Mouse (Mus musculus) neural tube, embryonic 11.5 days (tissue): Measurements from ENCODE around the gene Mtif3. TPM values are rescaled to one million over a fixed set of nuclear protein-coding genes. Genes with fewer than 3 reads are reported as not detected.

ENCODE experiments used
- ATAC-seq: fragments of 200-750 bp; cut with Nextera tagmentation; 2 replicates; pipeline ENCODE4 v1.8.0; 2017; ENCODE audit warnings: moderate number of reproducible peaks, mild to moderate bottlenecking, moderate TSS enrichment, moderate library complexity; ENCODE audit not compliant: insufficient read depth, low FRiP score, low TSS enrichment
- DNase-seq: peaks from one replicate; pipeline ENCODE4 v3.0.0-alpha.2; 2015; ENCODE audit warnings: low spot score
- H3K27ac ChIP-seq: fragments of 300-500 bp; sonication (generic); 2 replicates; pipeline ENCODE4 v1.5.1; 2014; ENCODE audit warnings: low read depth, mild to moderate bottlenecking, low read length
- H3K27me3 ChIP-seq: fragments of 300-500 bp; sonication (generic); 2 replicates; pipeline ENCODE4 v1.6.1; 2014; ENCODE audit warnings: mild to moderate bottlenecking, low read length, mixed read lengths; ENCODE audit not compliant: control insufficient read depth, insufficient read depth
- H3K36me3 ChIP-seq: fragments of 300-500 bp; sonication (generic); 2 replicates; pipeline ENCODE4 v1.6.1; 2014; ENCODE audit warnings: mild to moderate bottlenecking, low read length, moderate library complexity, mixed read lengths; ENCODE audit not compliant: control insufficient read depth, insufficient read depth
- H3K4me1 ChIP-seq: fragments of 300-500 bp; sonication (generic); 2 replicates; pipeline ENCODE4 v1.6.1; 2014; ENCODE audit warnings: low read length, mixed read lengths; ENCODE audit not compliant: control insufficient read depth, insufficient read depth
- H3K4me2 ChIP-seq: fragments of 300-500 bp; sonication (generic); 2 replicates; pipeline ENCODE4 v1.6.1; 2014; ENCODE audit warnings: low read depth, mild to moderate bottlenecking, moderate library complexity
- H3K4me3 ChIP-seq: fragments of 300-500 bp; sonication (generic); 2 replicates; pipeline ENCODE4 v1.5.1; 2014; ENCODE audit warnings: low read depth, low read length
- H3K9ac ChIP-seq: fragments of 300-500 bp; sonication (generic); 2 replicates; pipeline ENCODE4 v1.6.1; 2014; ENCODE audit warnings: mild to moderate bottlenecking, low read length
- H3K9me3 ChIP-seq: fragments of 300-500 bp; sonication (generic); 2 replicates; pipeline ENCODE4 v1.6.1; 2016; ENCODE audit warnings: low read length; ENCODE audit not compliant: control insufficient read depth
- WGBS: fragments of 180-500 bp; shearing (Covaris S2); extraction: QIAGEN DNeasy Blood & Tissue Kit; methylation state at CpG from one replicate; pipeline ENCODE4 v1.1.7; 2014; 5-methylcytosine and 5-hydroxymethylcytosine counted together
- polyA plus RNA-seq: library from polyadenylated mRNA; unstranded; fragments of >200 nt; fragmentation: Nextera tagmentation; extraction: Ambion mirVana; gene quantifications from 2 replicates; pipeline ENCODE4 v1.2.1, GENCODE M21; 2014

Mtif3 gene
- 27.7 and 29.5 TPM in 2 replicates for polyA plus RNA-seq

DNA sequence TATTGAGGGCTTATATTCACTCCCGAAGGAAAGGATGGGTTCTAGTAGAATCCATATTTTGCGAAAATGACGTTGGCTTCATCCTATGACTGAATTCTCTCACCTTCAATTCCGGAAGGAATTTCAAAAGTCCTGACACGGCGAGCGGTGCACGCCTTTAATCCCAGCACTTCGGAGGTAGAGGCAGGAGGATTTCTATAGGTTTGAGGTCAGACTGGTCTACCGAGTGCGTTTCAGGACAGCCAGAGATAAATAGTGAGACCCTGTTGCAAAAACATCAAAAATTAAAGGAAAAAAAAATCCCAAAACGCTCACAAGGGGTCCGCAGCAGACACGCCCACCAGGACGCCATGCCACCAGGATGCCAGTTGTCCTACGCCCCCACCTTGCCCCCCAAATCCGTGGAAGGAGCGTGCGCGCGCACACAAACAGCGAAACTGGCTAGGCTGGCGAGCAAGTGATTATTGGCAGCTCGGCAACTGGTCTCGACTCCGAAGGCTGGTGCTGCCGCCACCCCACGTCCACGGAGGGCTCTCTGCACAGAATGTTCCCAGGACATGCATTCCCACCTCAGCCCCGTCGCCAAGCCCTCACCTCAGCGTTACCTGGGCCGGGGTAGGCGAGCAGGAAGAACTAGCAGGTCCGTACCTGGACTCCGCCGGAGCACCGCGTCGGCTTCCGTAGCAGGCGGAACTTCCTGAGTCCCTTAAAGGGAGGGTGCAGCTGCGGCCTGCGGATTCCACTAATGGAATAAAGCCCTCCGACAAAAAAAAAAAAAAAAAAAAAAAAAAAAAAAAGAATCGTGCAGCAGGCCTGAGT lies at the start of gene Mtif3:
Gene Mtif3 (minus strand): TSS at position 683 of the 819 bp plus-strand sequence.
- ATAC-seq = peak; percentile 70; the same call in 1 of the 2 replicates
- peak; percentile 88 for DNase-seq
- H3K4me2 ChIP-seq = peak within 1 kb of the TSS; percentile 72
- H3K4me1 ChIP-seq = peaks cover 3% of the 10 kb centered on the region; the same call in 1 of the 2 replicates
- no peaks in the 10 kb centered on the region for H3K9me3 ChIP-seq
- H3K27me3 ChIP-seq = no peaks in the 10 kb centered on the region
- 2% methylated on average over 46 of the region's 46 CpGs for WGBS
- H3K36me3 ChIP-seq = no peaks in the 10 kb centered on the region
- peak within 1 kb of the TSS; percentile 77 for H3K4me3 ChIP-seq
- no peak within 1 kb of the TSS for H3K27ac ChIP-seq
- H3K9ac ChIP-seq = peak within 1 kb of the TSS; percentile 66

DNA sequence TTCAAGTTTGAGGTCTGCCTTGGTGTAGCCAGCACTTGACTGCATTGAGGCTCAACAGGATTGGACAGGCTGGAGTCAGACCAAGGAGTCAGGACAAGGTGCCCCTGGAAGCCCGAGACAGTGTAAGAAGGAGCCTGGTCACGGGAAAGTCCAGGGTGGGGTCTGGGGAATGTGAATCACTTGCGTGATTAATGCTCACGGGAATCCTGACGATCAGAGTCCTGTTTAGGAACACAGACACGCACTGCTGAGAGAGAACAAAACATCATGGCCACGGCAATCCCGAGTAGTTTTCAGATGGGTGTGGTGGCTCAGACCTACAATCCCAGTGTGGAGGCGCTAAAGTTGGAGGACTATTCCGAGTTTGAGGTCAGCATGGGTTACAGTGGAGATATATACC lies 47.7 kb upstream of the Mtif3 start:
- Histone ChIP-seq H3K4me1 (no peaks in the 10 kb centered on the region), H3K27me3 (no peaks in the 10 kb centered on the region), H3K36me3 (no peaks in the 10 kb centered on the region), H3K4me2 (no peak overlapping the region), H3K27ac (no peak overlapping the region), H3K4me3 (no peak overlapping the region), H3K9ac (no peak overlapping the region), H3K9me3 (no peaks in the 10 kb centered on the region)
- ATAC-seq (no peak), DNase-seq (no peak)
- 86% methylated on average over 10 of the region's 10 CpGs for WGBS

DNA sequence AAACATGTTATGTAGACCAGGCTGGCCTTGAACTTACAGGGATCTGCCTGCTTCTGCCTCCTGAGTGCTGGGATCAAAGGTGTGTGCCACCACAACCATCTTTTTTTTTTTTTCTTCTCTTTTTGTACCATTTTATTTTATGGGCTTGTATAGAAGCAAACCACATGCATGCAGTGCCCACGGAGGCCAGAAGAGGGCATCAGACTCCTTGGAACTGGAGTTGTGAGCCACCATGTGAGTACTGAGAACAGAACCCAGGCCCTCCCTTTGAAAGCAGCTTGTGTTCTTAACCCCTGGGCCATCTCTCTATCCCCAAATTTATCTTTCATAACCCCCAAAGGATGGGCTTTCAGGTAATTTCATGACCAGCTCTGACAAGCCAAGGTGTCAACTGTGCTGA lies 39.7 kb upstream of the Mtif3 start:
- Histone ChIP-seq H3K4me1 (no peaks in the 10 kb centered on the region), H3K27ac (no peak overlapping the region), H3K9me3 (no peaks in the 10 kb centered on the region), H3K4me3 (no peak overlapping the region), H3K4me2 (no peak overlapping the region), H3K9ac (no peak overlapping the region), H3K27me3 (no peaks in the 10 kb centered on the region), H3K36me3 (no peaks in the 10 kb centered on the region)
- WGBS = 55% methylated on average over 1 of the region's 1 CpGs
- ATAC-seq (no peak), DNase-seq (no peak)

DNA sequence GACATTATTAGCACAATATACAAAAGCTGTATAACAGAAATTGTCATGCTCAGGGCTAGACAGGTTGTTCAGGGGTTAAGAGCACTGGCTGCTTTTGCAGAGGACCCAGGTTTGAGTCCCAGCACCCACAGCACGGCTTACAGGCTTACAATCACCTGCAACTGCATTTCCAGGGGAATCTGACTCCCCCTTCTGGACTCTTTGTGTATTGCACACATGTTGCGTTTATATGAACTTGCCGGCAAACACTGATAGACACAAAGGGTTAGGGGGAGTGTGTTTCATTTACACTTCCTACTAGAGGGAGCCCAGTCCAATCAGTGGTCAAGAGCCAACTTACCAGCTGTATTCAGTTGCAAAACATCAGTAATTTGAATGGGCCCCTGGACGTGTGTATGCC lies 37.7 kb upstream of the Mtif3 start:
- H3K9me3 ChIP-seq = no peaks in the 10 kb centered on the region
- no peaks in the 10 kb centered on the region for H3K4me1 ChIP-seq
- DNase-seq (no peak), ATAC-seq (no peak)
- H3K27ac ChIP-seq = no peak overlapping the region
- no peak overlapping the region for H3K4me2 ChIP-seq
- no peaks in the 10 kb centered on the region for H3K36me3 ChIP-seq
- H3K27me3 ChIP-seq = no peaks in the 10 kb centered on the region
- 83% methylated on average over 4 of the region's 4 CpGs for WGBS
- H3K4me3 ChIP-seq = no peak overlapping the region
- no peak overlapping the region for H3K9ac ChIP-seq

DNA sequence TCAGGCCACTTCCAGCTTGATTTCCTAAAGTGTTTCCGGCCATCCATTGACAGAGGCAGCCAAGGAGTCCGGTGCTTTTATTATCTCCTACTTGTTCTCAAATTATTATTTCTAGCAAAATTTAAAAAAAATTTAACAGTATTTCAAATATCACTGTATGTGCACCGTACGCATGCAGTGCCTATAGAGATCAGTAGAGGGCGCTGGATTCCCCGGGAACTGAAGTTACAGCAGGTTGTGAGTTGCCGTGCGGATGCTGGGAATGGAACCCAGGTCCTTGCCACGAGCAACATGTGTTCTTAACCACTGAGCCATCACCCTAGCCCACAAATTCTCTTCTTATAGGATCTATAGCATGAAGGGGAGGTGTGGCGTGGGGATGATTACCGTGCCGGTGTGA lies 35.2 kb upstream of the Mtif3 start:
- Histone ChIP-seq H3K27me3 (no peaks in the 10 kb centered on the region), H3K4me3 (no peak overlapping the region), H3K4me2 (no peak overlapping the region), H3K36me3 (no peaks in the 10 kb centered on the region), H3K27ac (no peak overlapping the region), H3K9ac (no peak overlapping the region), H3K9me3 (no peaks in the 10 kb centered on the region), H3K4me1 (no peaks in the 10 kb centered on the region)
- ATAC-seq = no peak
- DNase-seq = no peak
- 94% methylated on average over 12 of the region's 12 CpGs for WGBS

DNA sequence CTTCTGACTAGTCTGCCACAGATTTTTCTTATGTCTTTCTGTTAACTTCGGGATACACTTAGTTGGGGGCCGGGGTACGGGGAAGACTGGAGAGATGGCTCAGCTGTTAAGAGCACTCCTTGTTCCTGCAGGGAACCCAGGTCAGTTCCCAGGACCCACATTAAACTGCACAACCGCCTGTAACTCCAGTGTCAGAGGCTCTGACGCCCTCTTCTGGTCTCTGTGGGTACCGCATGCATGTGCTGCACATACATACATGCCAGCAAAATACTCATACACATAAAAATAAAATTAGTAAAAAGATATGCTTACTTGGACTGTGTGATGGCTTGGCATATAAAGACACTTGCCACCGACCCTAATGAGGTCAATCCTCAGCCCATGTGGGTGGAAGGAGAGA lies 33.2 kb upstream of the Mtif3 start:
- no peak overlapping the region for H3K9ac ChIP-seq
- no peaks in the 10 kb centered on the region for H3K36me3 ChIP-seq
- H3K9me3 ChIP-seq = no peaks in the 10 kb centered on the region
- no peak overlapping the region for H3K4me3 ChIP-seq
- no peaks in the 10 kb centered on the region for H3K4me1 ChIP-seq
- H3K4me2 ChIP-seq = no peak overlapping the region
- no peak for DNase-seq
- WGBS = 83% methylated on average over 7 of the region's 7 CpGs
- no peak overlapping the region for H3K27ac ChIP-seq
- H3K27me3 ChIP-seq = no peaks in the 10 kb centered on the region
- no peak for ATAC-seq

DNA sequence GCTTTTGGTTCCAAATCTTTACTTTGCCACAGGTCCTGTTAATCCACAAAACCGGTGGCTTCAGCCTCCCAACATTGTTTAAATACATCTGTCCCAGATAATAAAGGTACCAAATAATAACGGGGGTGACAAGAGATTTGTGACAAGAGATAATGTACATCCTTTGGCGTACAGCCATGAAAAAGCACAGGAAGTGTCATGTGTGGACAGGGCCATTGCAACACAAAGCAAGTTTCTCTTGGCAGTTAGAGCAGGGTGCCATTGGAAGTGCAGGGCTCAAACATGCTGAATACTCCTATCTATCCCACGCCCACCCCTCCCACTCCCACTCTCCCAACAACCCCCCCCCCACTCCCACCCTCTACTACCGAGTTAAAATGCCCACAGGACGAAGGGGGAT lies 31.4 kb upstream of the Mtif3 start:
- no peak overlapping the region for H3K4me3 ChIP-seq
- no peak overlapping the region for H3K27ac ChIP-seq
- no peaks in the 10 kb centered on the region for H3K36me3 ChIP-seq
- H3K4me2 ChIP-seq = no peak overlapping the region
- DNase-seq (no peak), ATAC-seq (no peak)
- H3K27me3 ChIP-seq = no peaks in the 10 kb centered on the region
- 74% methylated on average over 6 of the region's 6 CpGs for WGBS
- H3K9ac ChIP-seq = no peak overlapping the region
- H3K4me1 ChIP-seq = no peaks in the 10 kb centered on the region
- no peaks in the 10 kb centered on the region for H3K9me3 ChIP-seq

DNA sequence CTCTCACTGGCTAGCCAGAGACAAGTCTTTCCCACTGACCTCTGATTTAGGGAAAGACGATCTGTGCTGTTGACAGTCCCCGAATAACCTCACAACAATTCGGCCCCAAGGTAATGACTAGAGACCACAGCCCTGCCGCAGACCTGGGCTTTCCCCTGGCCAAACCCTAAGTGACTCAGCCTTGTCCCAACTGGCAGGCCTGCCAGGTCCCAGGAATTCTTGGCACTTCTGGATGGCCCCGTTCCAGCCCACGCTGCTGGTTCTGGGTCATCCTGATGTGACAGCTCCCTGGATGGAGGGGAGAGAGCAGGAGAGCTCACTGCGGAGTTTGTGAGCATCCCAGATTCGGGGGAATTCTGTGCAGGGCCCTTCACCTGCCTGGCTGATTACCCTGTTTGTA lies 29.9 kb upstream of the Mtif3 start:
- Histone ChIP-seq H3K4me2 (no peak overlapping the region), H3K36me3 (no peaks in the 10 kb centered on the region)

DNA sequence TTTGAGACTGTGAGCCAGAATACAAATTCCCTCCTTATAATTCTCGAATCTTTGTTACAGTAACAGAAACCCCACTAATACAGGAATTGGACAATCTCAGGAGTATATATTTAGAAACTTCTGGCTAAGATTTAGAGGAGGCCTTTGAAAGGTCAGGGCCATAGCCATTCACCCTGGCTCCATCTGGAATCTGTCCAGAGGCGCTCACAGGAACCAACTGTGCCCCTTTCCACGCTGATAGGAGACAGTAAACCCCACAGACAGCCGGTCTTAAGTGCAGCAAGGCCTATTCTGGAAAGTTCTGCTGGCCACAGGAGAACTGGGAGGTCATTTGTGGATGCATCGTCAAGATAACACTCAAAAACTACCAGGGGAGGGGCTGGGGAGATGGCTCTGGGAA lies 25.5 kb upstream of the Mtif3 start:
- no peaks in the 10 kb centered on the region for H3K4me1 ChIP-seq
- WGBS = 81% methylated on average over 5 of the region's 5 CpGs
- H3K9me3 ChIP-seq = no peaks in the 10 kb centered on the region
- H3K4me2 ChIP-seq = no peak overlapping the region
- no peak overlapping the region for H3K4me3 ChIP-seq
- ATAC-seq (no peak), DNase-seq (no peak)
- no peaks in the 10 kb centered on the region for H3K36me3 ChIP-seq
- no peak overlapping the region for H3K9ac ChIP-seq
- no peak overlapping the region for H3K27ac ChIP-seq
- no peaks in the 10 kb centered on the region for H3K27me3 ChIP-seq

More for the DNA sequence above, 29.9 kb upstream of the Mtif3 start:
- no peak overlapping the region for H3K9ac ChIP-seq
- no peak overlapping the region for H3K27ac ChIP-seq
- DNase-seq (no peak), ATAC-seq (no peak)
- no peak overlapping the region for H3K4me3 ChIP-seq
- H3K4me1 ChIP-seq = no peaks in the 10 kb centered on the region
- WGBS = 70% methylated on average over 8 of the region's 8 CpGs
- H3K27me3 ChIP-seq = no peaks in the 10 kb centered on the region
- no peaks in the 10 kb centered on the region for H3K9me3 ChIP-seq
